Mouse (Mus musculus) spleen, adult 12 weeks (tissue): Measurements from ENCODE around the gene Oser1.

ENCODE experiments used
- DNase-seq: peaks from one replicate; pipeline ENCODE4 v3.0.0; 2022; ENCODE audit warnings: low spot score

Gene Oser1

DNA sequence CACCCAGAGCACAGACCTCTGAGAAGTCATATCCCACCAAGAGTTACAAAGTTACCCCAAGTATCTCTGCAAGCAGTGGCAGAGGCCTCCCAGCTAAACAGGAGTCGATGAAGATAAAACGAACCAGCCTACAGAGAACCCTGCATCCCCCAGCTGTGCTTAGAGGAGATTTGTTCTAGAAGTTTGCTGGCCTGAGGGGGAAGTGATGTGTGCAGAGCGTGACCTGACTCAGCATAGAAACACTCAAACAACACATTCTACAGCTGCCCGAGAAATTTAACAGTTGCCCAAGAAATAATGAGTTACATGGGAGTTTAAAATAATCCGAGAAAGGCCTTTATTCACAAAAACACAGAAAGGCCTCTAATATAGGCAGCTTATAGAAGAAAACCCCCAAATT lies 65.8 kb downstream of the Oser1 start:
- DNase-seq, result no peak

GRCm38 (mm10) chr2:163356113-163356840 lies 68.2 kb downstream of the Oser1 start:
- DNase-seq, result no peak
